Mouse (Mus musculus) liver, embryonic 13.5 days (tissue): ENCODE data around the gene 6430531B16Rik. TPM values are rescaled to one million over a fixed set of nuclear protein-coding genes. Genes with fewer than 3 reads are reported as not detected.
A peak's percentile ranks its signal among the peaks of the same experiment; 100 is the strongest.

ENCODE experiments used
- ATAC-seq: fragments of 200-750 bp; cut with Nextera tagmentation; 2 replicates; pipeline ENCODE4 v1.8.0; 2017; ENCODE audit warnings: low read depth, mild to moderate bottlenecking, moderate number of reproducible peaks, moderate library complexity
- DNase-seq: peaks from one replicate; pipeline ENCODE4 v3.0.0; 2022
- H3K27ac ChIP-seq: fragments of 300-500 bp; sonication (generic); 2 replicates; pipeline ENCODE4 v1.5.1; 2015; ENCODE audit warnings: moderate library complexity, mild to moderate bottlenecking, inconsistent platforms
- H3K27me3 ChIP-seq: fragments of 300-500 bp; sonication (generic); 2 replicates; pipeline ENCODE4 v1.6.1; 2015; ENCODE audit warnings: mild to moderate bottlenecking, inconsistent platforms
- H3K36me3 ChIP-seq: fragments of 300-500 bp; sonication (generic); 2 replicates; pipeline ENCODE4 v1.6.1; 2015; ENCODE audit warnings: mild to moderate bottlenecking, inconsistent platforms
- H3K4me1 ChIP-seq: fragments of 300-500 bp; sonication (generic); replicated peaks from 2 replicates; pipeline ENCODE4 v1.6.1; 2015; ENCODE audit warnings: inconsistent platforms
- H3K4me2 ChIP-seq: fragments of 300-500 bp; sonication (generic); 2 replicates; pipeline ENCODE4 v1.6.1; 2015; ENCODE audit warnings: inconsistent platforms, mild to moderate bottlenecking, moderate library complexity
- H3K4me3 ChIP-seq: fragments of 300-500 bp; sonication (generic); replicated peaks from 2 replicates; pipeline ENCODE4 v1.5.1; 2015; ENCODE audit warnings: mild to moderate bottlenecking, inconsistent platforms
- H3K9ac ChIP-seq: fragments of 300-500 bp; sonication (generic); 2 replicates; pipeline ENCODE4 v1.6.1; 2015; ENCODE audit warnings: mild to moderate bottlenecking, inconsistent platforms
- H3K9me3 ChIP-seq: fragments of 300-500 bp; sonication (generic); replicated peaks from 2 replicates; pipeline ENCODE4 v1.6.1; 2016; ENCODE audit warnings: inconsistent platforms
- WGBS: fragments of 180-500 bp; shearing (Covaris S2); methylation state at CpG from one replicate; pipeline ENCODE4 v1.1.7; 2015; ENCODE audit not compliant: insufficient replicate concordance; 5-methylcytosine and 5-hydroxymethylcytosine counted together
- polyA plus RNA-seq: library from polyadenylated mRNA; unstranded; fragments of >200 nt; fragmentation: Nextera tagmentation; extraction: Ambion mirVana; gene quantifications from 2 replicates; pipeline ENCODE4 v1.2.1, GENCODE M21; 2015

The 6430531B16Rik gene
- polyA plus RNA-seq, 1 experiment from 2014 or later = not detected

DNA sequence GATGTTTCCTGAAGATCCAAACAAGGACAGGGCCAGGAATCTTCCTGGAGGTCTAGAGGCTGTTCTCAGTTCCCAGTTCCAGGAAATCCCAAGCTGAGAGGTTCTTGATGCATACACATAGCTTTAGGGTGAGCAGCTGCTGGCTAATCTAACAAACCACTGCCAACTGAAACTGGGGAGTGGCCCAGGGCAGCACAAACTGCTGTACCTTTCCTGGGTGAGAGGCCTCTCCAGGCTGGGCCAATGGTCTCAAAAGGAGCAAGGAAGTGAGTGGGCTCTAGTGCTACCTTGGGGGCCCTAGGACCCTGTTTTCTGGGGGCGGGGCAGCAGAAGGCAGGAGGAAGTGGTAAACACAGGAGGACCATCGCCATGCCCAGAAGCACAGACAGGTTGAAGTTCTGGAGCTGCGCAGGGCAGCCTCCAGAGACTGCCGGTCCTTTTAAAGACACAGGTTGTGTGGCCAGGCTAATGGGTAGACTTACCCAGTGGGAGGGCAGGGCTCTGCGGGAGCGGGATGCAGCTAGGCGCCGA is 12.4 kb upstream of the 6430531B16Rik start:
- no peak overlapping the region for H3K27ac ChIP-seq
- H3K9ac ChIP-seq = no peak overlapping the region
- H3K36me3 ChIP-seq = peaks cover 8% of the 10 kb centered on the region
- 57% methylated on average over 8 of the region's 8 CpGs for WGBS
- peaks cover 10% of the 10 kb centered on the region for H3K4me1 ChIP-seq
- H3K4me3 ChIP-seq = no peak overlapping the region
- no peaks in the 10 kb centered on the region for H3K27me3 ChIP-seq
- H3K9me3 ChIP-seq = no peaks in the 10 kb centered on the region
- no peak overlapping the region for H3K4me2 ChIP-seq
- DNase-seq (no peak), ATAC-seq (no peak)

DNA sequence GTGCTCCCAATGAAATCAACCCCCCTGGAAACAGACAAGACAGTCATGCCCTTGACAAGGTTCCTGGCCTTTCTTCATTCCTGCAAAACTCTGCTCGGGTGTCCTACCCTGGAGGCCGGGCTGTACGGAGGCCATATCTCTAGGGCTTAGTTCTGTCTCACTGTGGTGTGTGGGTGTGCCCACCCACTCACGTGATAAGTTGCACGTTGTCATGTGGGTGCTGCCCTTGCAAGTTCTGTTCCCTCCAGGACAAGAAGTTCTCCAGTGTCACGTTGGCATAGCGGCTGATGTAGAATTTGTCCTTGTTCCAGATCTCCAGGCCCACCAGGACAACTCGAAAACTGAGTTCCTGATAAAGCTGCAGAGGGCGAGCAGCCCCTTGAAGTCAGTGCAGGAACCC is 9.7 kb upstream of the 6430531B16Rik start:
- ATAC-seq = no peak
- WGBS = 57% methylated on average over 9 of the region's 9 CpGs
- H3K27me3 ChIP-seq = no peaks in the 10 kb centered on the region

DNA sequence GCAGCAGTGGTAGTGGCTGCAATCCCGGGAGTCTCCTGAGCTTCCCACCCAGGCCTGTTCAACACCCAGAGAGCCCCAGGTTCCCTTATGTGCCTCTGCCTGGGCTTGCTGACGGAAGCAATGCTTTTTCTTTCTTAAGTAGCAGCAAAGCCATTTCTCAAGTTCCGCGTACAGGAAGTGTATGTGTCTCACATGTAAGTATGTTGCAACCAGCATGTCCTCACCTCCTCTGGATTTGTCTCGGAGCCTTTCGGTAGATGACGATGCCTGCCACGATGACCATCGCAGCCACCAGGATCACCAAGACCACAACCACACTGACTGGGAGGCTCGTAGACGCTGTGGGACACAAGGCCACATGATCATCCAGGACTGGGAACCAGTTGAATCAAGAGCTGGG is 6.0 kb upstream of the 6430531B16Rik start:
- Histone ChIP-seq H3K4me1 (no peaks in the 10 kb centered on the region), H3K27ac (no peak overlapping the region), H3K27me3 (no peaks in the 10 kb centered on the region), H3K9me3 (no peaks in the 10 kb centered on the region), H3K36me3 (no peaks in the 10 kb centered on the region), H3K4me3 (no peak overlapping the region), H3K4me2 (no peak overlapping the region), H3K9ac (no peak overlapping the region)
- ATAC-seq (no peak), DNase-seq (no peak)
- 74% methylated on average over 11 of the region's 11 CpGs for WGBS

More for the DNA sequence above, 9.7 kb upstream of the 6430531B16Rik start:
- Histone ChIP-seq H3K9ac (no peak overlapping the region), H3K27ac (no peak overlapping the region), H3K4me2 (no peak overlapping the region), H3K4me1 (peaks cover 10% of the 10 kb centered on the region), H3K36me3 (no peaks in the 10 kb centered on the region), H3K9me3 (no peaks in the 10 kb centered on the region), H3K4me3 (no peak overlapping the region)
- DNase-seq = no peak

DNA sequence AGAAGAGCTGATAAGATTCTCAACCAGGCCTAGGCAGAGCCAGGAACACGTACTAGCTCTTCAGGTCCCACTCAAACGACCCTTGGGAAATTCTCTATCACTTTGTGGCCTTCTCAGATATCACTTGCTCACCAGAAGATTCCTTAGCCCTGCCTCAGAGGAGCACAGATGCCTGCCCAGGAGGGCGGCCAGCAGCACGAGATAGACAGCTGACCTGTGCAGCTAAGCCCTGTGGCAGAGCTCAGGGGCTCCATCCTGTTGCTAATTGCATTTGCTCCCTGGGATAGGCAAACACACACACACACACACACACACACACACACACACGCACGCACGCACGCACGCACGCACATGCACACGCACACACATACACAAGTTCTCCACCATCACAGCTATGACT is 3.5 kb upstream of the 6430531B16Rik start:
- peaks cover 12% of the 10 kb centered on the region for H3K4me1 ChIP-seq
- no peaks in the 10 kb centered on the region for H3K9me3 ChIP-seq
- 68% methylated on average over 11 of the region's 11 CpGs for WGBS
- no peak overlapping the region for H3K9ac ChIP-seq
- DNase-seq = no peak
- no peak overlapping the region for H3K27ac ChIP-seq
- H3K4me3 ChIP-seq = no peak overlapping the region
- ATAC-seq = no peak
- H3K36me3 ChIP-seq = no peaks in the 10 kb centered on the region
- H3K27me3 ChIP-seq = no peaks in the 10 kb centered on the region
- H3K4me2 ChIP-seq = no peak overlapping the region

DNA sequence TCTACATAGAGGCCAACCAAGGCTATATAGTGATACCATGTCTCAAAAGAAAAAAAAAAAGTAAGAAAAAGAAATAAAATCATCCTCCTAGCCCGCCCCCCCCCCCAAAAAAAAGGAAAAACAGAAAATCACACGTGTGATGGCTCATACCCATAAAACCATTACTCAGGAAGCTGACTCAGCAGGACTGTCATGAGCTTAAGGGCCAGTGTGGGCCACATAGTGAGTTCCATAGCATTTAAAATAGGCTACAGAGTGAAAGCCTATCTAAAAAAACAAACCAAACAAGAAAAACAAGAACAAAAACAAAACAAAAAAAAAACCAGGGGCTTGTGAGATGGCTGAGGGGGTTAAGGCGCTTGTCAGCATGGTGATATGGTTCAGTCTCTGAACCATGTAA is 2.2 kb upstream of the 6430531B16Rik start:
- DNase-seq (no peak), ATAC-seq (no peak)
- H3K36me3 ChIP-seq = no peaks in the 10 kb centered on the region
- no peak overlapping the region for H3K4me3 ChIP-seq
- H3K4me2 ChIP-seq = no peak overlapping the region
- peaks cover 12% of the 10 kb centered on the region for H3K4me1 ChIP-seq
- H3K27ac ChIP-seq = no peak overlapping the region
- 33% methylated on average over 3 of the region's 3 CpGs for WGBS
- no peaks in the 10 kb centered on the region for H3K9me3 ChIP-seq
- H3K9ac ChIP-seq = no peak overlapping the region
- H3K27me3 ChIP-seq = no peaks in the 10 kb centered on the region

DNA sequence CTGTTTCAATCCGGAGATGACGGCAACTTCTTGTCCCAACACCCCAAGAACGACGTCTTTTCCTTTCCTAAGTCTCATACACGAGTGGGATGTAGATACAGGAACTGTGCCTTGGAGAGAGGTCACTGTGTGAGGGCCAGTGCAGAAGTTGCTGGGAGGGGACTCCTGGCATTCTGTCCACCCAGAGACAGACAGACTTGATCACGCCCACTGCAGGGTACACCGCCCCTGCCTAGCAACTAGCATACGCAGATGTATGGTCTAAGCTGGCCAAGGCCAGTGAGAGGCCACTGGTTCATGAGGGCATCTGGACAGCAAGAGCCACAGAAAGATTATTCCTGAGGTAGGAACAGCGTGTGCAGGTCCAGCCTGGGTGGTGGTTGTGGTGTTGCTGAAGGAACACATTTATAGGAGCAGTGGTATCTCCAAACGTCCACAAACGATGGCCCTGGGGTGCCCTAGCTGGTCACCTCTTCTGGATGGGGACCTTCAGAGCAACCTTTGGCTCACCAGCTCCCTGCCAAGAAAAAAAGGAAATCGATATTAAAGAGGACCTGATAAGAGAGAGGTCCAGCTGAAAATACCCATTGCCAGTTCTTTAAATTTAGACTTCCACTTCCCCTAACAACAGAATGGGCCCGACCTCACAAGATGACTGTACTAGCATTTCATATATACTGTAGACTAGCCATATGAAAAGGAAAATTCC is 610 bp upstream of the 6430531B16Rik start:
- peaks cover 12% of the 10 kb centered on the region for H3K4me1 ChIP-seq
- peak overlapping the region; percentile 58 for H3K4me3 ChIP-seq
- H3K4me2 ChIP-seq = peak overlapping the region; percentile 79
- no peaks in the 10 kb centered on the region for H3K27me3 ChIP-seq
- H3K27ac ChIP-seq = no peak overlapping the region
- H3K36me3 ChIP-seq = no peaks in the 10 kb centered on the region
- H3K9ac ChIP-seq = no peak overlapping the region
- H3K9me3 ChIP-seq = no peaks in the 10 kb centered on the region
- peak; percentile 17; the same call in 1 of the 2 replicates for ATAC-seq
- WGBS = 32% methylated on average over 13 of the region's 13 CpGs
- no peak for DNase-seq

DNA sequence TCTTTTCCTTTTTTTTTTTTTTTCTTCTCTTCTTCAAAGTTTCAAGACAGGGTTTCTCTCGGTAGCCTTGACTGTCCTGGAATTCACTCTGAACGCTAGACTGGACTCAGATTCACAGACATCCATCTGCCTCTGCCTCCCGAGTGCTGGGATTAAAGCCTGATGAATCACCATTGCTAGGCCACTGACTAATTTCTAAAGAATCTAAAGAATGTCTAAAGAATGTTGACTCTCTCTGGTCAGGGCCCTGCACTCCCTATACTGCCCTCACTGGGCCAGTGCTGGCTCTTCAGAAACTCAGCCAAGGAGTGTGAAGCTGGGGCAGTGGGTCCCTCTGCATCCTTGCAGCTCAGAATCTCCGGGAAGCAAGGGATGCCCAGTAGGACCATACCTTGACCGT is 3.1 kb downstream of the 6430531B16Rik start:
- H3K9me3 ChIP-seq = no peaks in the 10 kb centered on the region
- no peak overlapping the region for H3K9ac ChIP-seq
- 51% methylated on average over 5 of the region's 5 CpGs for WGBS
- no peak overlapping the region for H3K4me2 ChIP-seq
- no peak overlapping the region for H3K4me3 ChIP-seq
- H3K27me3 ChIP-seq = no peaks in the 10 kb centered on the region
- no peaks in the 10 kb centered on the region for H3K36me3 ChIP-seq
- peaks cover 12% of the 10 kb centered on the region for H3K4me1 ChIP-seq
- DNase-seq = no peak
- ATAC-seq = no peak
- H3K27ac ChIP-seq = no peak overlapping the region

DNA sequence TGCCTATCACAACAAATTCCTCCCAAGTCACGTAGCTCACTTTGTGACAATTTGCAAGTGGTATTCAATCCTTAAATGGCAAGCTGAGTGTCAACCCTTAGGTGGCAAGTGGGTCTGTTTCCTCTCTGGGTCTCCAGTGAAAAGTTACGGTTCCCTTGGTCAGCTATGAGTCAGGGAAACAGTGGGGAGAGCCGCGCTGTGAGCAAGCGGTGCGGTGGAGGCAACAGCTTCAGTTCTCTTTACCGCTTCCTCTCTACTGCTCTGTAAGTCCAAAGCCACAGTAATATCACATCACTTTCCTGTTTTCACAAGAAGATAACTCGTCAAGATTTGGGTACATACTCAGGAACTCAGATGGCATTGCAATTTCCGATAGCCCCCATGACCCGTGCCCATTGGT is 4.2 kb downstream of the 6430531B16Rik start:
- Histone ChIP-seq H3K9me3 (no peaks in the 10 kb centered on the region), H3K4me2 (no peak overlapping the region), H3K4me3 (no peak overlapping the region), H3K9ac (no peak overlapping the region), H3K4me1 (peaks cover 11% of the 10 kb centered on the region), H3K27ac (no peak overlapping the region), H3K36me3 (no peaks in the 10 kb centered on the region), H3K27me3 (no peaks in the 10 kb centered on the region)
- DNase-seq (no peak), ATAC-seq (no peak)
- WGBS = 41% methylated on average over 10 of the region's 10 CpGs

DNA sequence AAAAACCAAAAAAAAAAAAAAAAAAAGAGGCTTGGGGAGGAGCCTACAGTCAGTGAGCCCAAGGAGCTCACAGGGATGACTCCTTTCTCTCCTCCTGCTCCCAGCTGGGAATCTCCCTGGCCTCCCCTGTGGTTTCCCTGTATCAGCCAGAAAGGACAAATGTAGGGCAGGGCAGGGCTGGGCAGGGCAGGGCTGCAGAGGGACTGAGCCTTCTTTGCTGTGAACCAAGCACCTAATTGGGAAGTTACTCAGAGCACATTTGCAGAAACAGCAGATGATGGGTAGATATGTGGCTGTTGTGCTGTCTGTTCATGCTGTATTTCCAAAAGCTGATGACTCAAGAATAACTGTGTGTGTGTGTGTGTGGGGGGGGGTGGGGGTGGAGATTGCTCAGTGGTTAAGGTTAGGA is 5.6 kb downstream of the 6430531B16Rik start:
- H3K9ac ChIP-seq = no peak overlapping the region
- no peak overlapping the region for H3K4me2 ChIP-seq
- no peaks in the 10 kb centered on the region for H3K36me3 ChIP-seq
- H3K4me3 ChIP-seq = no peak overlapping the region
- no peaks in the 10 kb centered on the region for H3K9me3 ChIP-seq
- ATAC-seq (no peak), DNase-seq (no peak)
- H3K27ac ChIP-seq = no peak overlapping the region
- H3K27me3 ChIP-seq = no peaks in the 10 kb centered on the region
- H3K4me1 ChIP-seq = no peaks in the 10 kb centered on the region; the same call in 1 of the 2 replicates

DNA sequence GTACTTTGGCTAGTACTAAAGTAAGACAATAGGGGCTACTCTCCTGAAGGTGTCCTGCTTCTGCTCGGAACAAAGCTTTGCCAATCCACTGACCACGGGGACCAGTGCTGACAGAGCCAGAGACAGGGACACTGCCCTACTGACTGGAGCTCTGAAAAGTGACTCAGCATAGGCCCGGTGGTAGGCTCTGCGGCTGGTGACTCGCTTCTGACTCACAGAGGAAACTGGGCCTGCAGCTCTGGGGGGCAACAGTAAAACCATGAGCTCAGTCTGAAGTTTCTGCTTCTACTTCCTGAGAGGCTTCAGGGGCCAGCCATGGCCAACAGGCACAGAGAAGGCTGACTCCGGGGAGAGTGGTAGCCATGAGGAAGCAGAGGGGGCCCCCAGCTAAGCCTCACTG is 7.1 kb downstream of the 6430531B16Rik start:
- Histone ChIP-seq H3K9me3 (no peaks in the 10 kb centered on the region), H3K4me1 (no peaks in the 10 kb centered on the region; the same call in 1 of the 2 replicates), H3K36me3 (no peaks in the 10 kb centered on the region), H3K4me3 (no peak overlapping the region), H3K27me3 (no peaks in the 10 kb centered on the region), H3K9ac (no peak overlapping the region), H3K27ac (no peak overlapping the region), H3K4me2 (no peak overlapping the region)
- WGBS = 20% methylated on average over 6 of the region's 6 CpGs
- DNase-seq (no peak), ATAC-seq (peak; percentile 41)

DNA sequence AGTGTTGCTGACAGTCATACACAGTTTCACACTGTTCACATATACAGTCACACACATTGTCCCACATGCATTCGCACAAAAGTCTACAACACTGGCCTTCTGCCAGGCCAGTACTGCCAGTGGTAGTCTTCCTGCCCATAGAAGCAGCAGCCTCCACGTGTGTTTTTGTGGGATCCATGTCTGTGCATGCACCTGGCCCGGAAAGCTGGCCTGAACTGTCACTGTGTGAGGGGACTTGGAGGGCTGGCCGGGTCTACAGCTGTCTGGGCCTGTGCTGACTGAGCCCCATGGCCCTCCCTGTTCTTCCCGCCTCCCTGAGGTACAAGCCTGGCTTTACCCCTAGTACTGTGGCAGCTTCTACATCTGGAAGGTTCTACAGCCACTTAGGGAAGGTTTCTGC is 7.6 kb downstream of the 6430531B16Rik start:
- Histone ChIP-seq H3K27ac (no peak overlapping the region), H3K4me2 (no peak overlapping the region)

More for the DNA sequence above, 7.6 kb downstream of the 6430531B16Rik start:
- 56% methylated on average over 5 of the region's 5 CpGs for WGBS
- Histone ChIP-seq H3K36me3 (no peaks in the 10 kb centered on the region), H3K9ac (0 out of 2 replicates have a peak overlapping the region, but pooled peaks have one; percentile 19), H3K9me3 (no peaks in the 10 kb centered on the region), H3K4me1 (no peaks in the 10 kb centered on the region; the same call in 1 of the 2 replicates), H3K27me3 (no peaks in the 10 kb centered on the region), H3K4me3 (no peak overlapping the region)
- ATAC-seq (no peak), DNase-seq (no peak)
